Mouse (Mus musculus): ENCODE measurements around the gene Prkce. TPM values are rescaled to one million over a fixed set of nuclear protein-coding genes. Genes with fewer than 3 reads are reported as not detected.
A peak's percentile ranks its signal among the peaks of the same experiment; 100 is the strongest.

Gene Prkce
- polyA plus RNA-seq, 1 experiment: 1.9 TPM

GRCm38 (mm10) chr17:86162672-86163071 is 4.9 kb upstream of the Prkce start:
- no peak overlapping the region for H3K4me3 ChIP-seq

GRCm38 (mm10) chr17:86164416-86164815 is 3.2 kb upstream of the Prkce start:
- Histone ChIP-seq H3K27me3 (ENCODE audit: control insufficient read depth, insufficient read depth, insufficient read length) (no peaks in the 10 kb centered on the region), H3K79me2 (ENCODE audit: control insufficient read depth, insufficient read depth) (no peaks in the 10 kb centered on the region), H3K36me3 (ENCODE audit: control insufficient read depth, insufficient read depth) (no peaks in the 10 kb centered on the region), H3K4me3 (no peak overlapping the region), H3K4me2 (ENCODE audit: low read depth) (no peak overlapping the region), H3ac (ENCODE audit: control insufficient read depth, insufficient read length) (no peak overlapping the region)
- TF ChIP-seq MYOG (IDR thresholded peaks at IDR 0.05; ENCODE audit: control insufficient read depth in 1 of 3, insufficient read depth in 1 of 3, insufficient read length in 2 of 3, low read depth in 2 of 3) (no peak), POLR2AphosphoS2 (IDR thresholded peaks at IDR 0.05; ENCODE audit: insufficient read length, low read depth) (peak; percentile 40), SRF (IDR thresholded peaks at IDR 0.05; ENCODE audit: control insufficient read depth, insufficient read length, low read depth) (no peak)

More at GRCm38 (mm10) chr17:86162672-86163071, 4.9 kb upstream of the Prkce start:
- Histone ChIP-seq H3K4me2 (ENCODE audit: low read depth) (no peak overlapping the region), H3K79me2 (ENCODE audit: control insufficient read depth, insufficient read depth) (no peaks in the 10 kb centered on the region), H3K36me3 (ENCODE audit: control insufficient read depth, insufficient read depth) (no peaks in the 10 kb centered on the region), H3K27me3 (ENCODE audit: control insufficient read depth, insufficient read depth, insufficient read length) (no peaks in the 10 kb centered on the region), H3ac (ENCODE audit: control insufficient read depth, insufficient read length) (no peak overlapping the region)
- TF ChIP-seq POLR2AphosphoS2 (IDR thresholded peaks at IDR 0.05; ENCODE audit: insufficient read length, low read depth) (no peak), TCF12 (IDR thresholded peaks at IDR 0.05; ENCODE audit: insufficient read depth, poor library complexity, severe bottlenecking) (no peak), MYOD1 (IDR thresholded peaks at IDR 0.05; ENCODE audit: control insufficient read depth in 1 of 3, insufficient read length in 2 of 3, low read depth in 2 of 3) (no peak), CEBPB (IDR thresholded peaks at IDR 0.05; ENCODE audit: insufficient read depth, poor library complexity, severe bottlenecking) (no peak), POLR2A (IDR thresholded peaks at IDR 0.05; ENCODE audit: insufficient read length, low read depth) (no peak), E2F4 (IDR thresholded peaks at IDR 0.05; ENCODE audit: insufficient read depth) (no peak), MYOG (IDR thresholded peaks at IDR 0.05; ENCODE audit: control insufficient read depth in 1 of 3, insufficient read depth in 1 of 3, insufficient read length in 2 of 3, low read depth in 2 of 3) (no peak), SRF (IDR thresholded peaks at IDR 0.05; ENCODE audit: control insufficient read depth, insufficient read length, low read depth) (no peak), MAX (IDR thresholded peaks at IDR 0.05; ENCODE audit: low read depth) (no peak), TCF3 (IDR thresholded peaks at IDR 0.05; ENCODE audit: insufficient read length, low read depth) (no peak), REST (IDR thresholded peaks at IDR 0.05; ENCODE audit: insufficient read depth, insufficient read length) (no peak), USF1 (IDR thresholded peaks at IDR 0.05; ENCODE audit: low read depth) (no peak)

GRCm38 (mm10) chr17:86166051-86166566 is 1.5 kb upstream of the Prkce start:
- peak overlapping the region; percentile 96 for H3K4me3 ChIP-seq
- H3K79me2 ChIP-seq (ENCODE audit: control insufficient read depth, insufficient read depth): no peaks in the 10 kb centered on the region
- H3K36me3 ChIP-seq (ENCODE audit: control insufficient read depth, insufficient read depth): no peaks in the 10 kb centered on the region
- no peak for TF ChIP-seq POLR2A (IDR thresholded peaks at IDR 0.05; ENCODE audit: insufficient read length, low read depth)
- no peak for TF ChIP-seq USF1 (IDR thresholded peaks at IDR 0.05; ENCODE audit: low read depth)
- TF ChIP-seq MYOD1 (IDR thresholded peaks at IDR 0.05; ENCODE audit: control insufficient read depth in 1 of 3, insufficient read length in 2 of 3, low read depth in 2 of 3): no peak
- peak overlapping the region; percentile 74 for H3K4me2 ChIP-seq (ENCODE audit: low read depth)
- H3ac ChIP-seq (ENCODE audit: control insufficient read depth, insufficient read length): peak overlapping the region; percentile 87
- no peaks in the 10 kb centered on the region for H3K27me3 ChIP-seq (ENCODE audit: control insufficient read depth, insufficient read depth, insufficient read length)

- Histone ChIP-seq H3K79me2 (ENCODE audit: control insufficient read depth, insufficient read depth) (no peaks in the 10 kb centered on the region), H3ac (ENCODE audit: control insufficient read depth, insufficient read length) (peak overlapping the region; percentile 87), H3K27me3 (ENCODE audit: control insufficient read depth, insufficient read depth, insufficient read length) (no peaks in the 10 kb centered on the region), H3K4me3 (peak overlapping the region; percentile 96), H3K4me2 (ENCODE audit: low read depth) (peak overlapping the region; percentile 74), H3K36me3 (ENCODE audit: control insufficient read depth, insufficient read depth) (no peaks in the 10 kb centered on the region)
- no peak for TF ChIP-seq MYOG (IDR thresholded peaks at IDR 0.05; ENCODE audit: control insufficient read depth in 1 of 3, insufficient read depth in 1 of 3, insufficient read length in 2 of 3, low read depth in 2 of 3)
- TF ChIP-seq MYOD1 (IDR thresholded peaks at IDR 0.05; ENCODE audit: control insufficient read depth in 1 of 3, insufficient read length in 2 of 3, low read depth in 2 of 3): no peak
- no peak for TF ChIP-seq CEBPB (IDR thresholded peaks at IDR 0.05; ENCODE audit: insufficient read depth, poor library complexity, severe bottlenecking)
- no peak for TF ChIP-seq POLR2AphosphoS2 (IDR thresholded peaks at IDR 0.05; ENCODE audit: insufficient read length, low read depth)
- TF ChIP-seq TCF3 (IDR thresholded peaks at IDR 0.05; ENCODE audit: insufficient read length, low read depth): no peak
- peak; percentile 94 for TF ChIP-seq USF1 (IDR thresholded peaks at IDR 0.05; ENCODE audit: low read depth)
- TF ChIP-seq POLR2A (IDR thresholded peaks at IDR 0.05; ENCODE audit: insufficient read length, low read depth): peak; percentile 36
- TF ChIP-seq E2F4 (IDR thresholded peaks at IDR 0.05; ENCODE audit: insufficient read depth): no peak
Measured at GRCm38 (mm10) chr17:86166567-86167319, 842 bp upstream of the Prkce start.

GRCm38 (mm10) chr17:86168231-86168981 is 821 bp downstream of the Prkce start:
- no peaks in the 10 kb centered on the region for H3K79me2 ChIP-seq (ENCODE audit: control insufficient read depth, insufficient read depth)
- peak overlapping the region; percentile 87 for H3ac ChIP-seq (ENCODE audit: control insufficient read depth, insufficient read length)
- peak overlapping the region; percentile 96 for H3K4me3 ChIP-seq
- no peaks in the 10 kb centered on the region for H3K27me3 ChIP-seq (ENCODE audit: control insufficient read depth, insufficient read depth, insufficient read length)
- no peaks in the 10 kb centered on the region for H3K36me3 ChIP-seq (ENCODE audit: control insufficient read depth, insufficient read depth)
- TF ChIP-seq SRF (IDR thresholded peaks at IDR 0.05; ENCODE audit: control insufficient read depth, insufficient read length, low read depth) (no peak), TCF3 (IDR thresholded peaks at IDR 0.05; ENCODE audit: insufficient read length, low read depth) (no peak), REST (IDR thresholded peaks at IDR 0.05; ENCODE audit: insufficient read depth, insufficient read length) (no peak), CEBPB (IDR thresholded peaks at IDR 0.05; ENCODE audit: insufficient read depth, poor library complexity, severe bottlenecking) (no peak), TCF12 (IDR thresholded peaks at IDR 0.05; ENCODE audit: insufficient read depth, poor library complexity, severe bottlenecking) (no peak), MAX (IDR thresholded peaks at IDR 0.05; ENCODE audit: low read depth) (no peak), POLR2A (IDR thresholded peaks at IDR 0.05; ENCODE audit: insufficient read length, low read depth) (no peak), E2F4 (IDR thresholded peaks at IDR 0.05; ENCODE audit: insufficient read depth) (no peak)
- peak overlapping the region; percentile 85 for H3K4me2 ChIP-seq (ENCODE audit: low read depth)
